Mouse (Mus musculus): ENCODE measurements at regions not wholly inside any gene's neighbourhood (a gene's known extent, or its start where the extent isn't known, plus 50 kb on each side); places are given as distances from the start of the nearest gene placed in this dataset.
"Not testable (repeated sequence)": the region's sequence is repeated elsewhere in the genome, so short reads cannot be mapped to it uniquely, and the experiment has no call there.

DNA sequence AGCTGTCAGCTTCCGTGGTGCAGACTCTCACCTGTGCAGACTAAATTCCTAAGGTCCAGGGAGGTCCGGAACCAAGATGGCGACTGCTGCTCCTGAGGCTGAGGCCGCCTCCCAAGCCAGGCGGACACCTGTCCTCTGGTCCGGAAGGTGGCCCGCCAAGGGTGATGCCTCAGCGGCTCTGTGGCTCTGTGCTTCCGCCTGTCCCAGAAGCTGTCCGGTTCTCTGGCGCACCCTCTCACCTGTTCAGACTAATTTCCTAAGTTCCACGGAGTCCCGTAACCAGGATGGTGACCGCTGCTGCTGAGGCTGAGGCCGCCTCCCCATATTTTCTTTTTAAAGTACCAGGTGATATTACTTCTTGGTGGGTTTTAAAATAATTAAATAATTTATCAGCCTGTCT, 65.4 kb upstream of the B3galnt2 start:
- ATAC-seq (ENCODE audit: insufficient number of reproducible peaks, insufficient read depth, low FRiP score, low TSS enrichment, low read depth): not testable (repeated sequence)
- 89% methylated on average over 15 of the region's 15 CpGs for WGBS

DNA sequence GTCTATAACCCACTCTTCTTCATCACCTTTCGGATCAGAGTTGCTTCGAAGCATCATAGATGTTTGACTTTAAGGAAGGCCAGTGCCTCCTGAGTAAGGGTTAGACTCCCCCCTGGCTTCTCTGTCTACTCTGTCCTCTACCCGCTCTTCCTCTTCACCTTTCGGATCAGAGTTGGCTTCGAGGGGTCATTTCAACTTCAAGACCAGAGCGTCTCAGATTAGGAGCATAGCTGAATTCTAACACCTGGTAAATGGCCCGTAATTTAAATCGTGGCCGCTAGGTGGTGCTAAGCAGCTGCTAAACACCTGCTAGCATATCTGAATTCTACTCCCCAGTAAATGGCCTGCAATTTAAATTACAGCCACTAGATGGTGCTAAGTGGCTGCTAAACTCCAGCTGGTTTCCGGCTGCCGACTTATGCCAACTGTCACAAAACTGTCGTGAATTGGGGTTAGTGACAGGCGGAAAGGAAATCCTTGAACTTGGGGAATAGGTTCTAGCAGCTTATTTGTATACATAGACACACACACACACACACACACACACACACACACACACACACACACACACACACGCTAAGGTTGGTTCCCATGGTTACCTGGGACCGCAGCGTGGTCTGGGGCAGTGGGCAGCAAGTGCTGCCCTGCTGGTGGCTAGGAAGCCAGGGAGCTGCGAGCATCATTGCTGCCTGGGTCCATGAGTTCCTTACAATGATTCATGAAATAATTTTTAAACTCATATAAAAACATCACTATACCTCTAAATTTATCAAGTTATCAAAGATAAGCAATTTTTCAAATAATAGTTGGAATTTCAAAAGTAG, 64.8 kb upstream of the B3galnt2 start:
- peak; percentile 91 for ATAC-seq (ENCODE audit: insufficient number of reproducible peaks, insufficient read depth, low FRiP score, low TSS enrichment, low read depth)
- H3K27me3 ChIP-seq: no peaks in the 10 kb centered on the region
- H3K4me1 ChIP-seq (replicated peaks): no peaks in the 10 kb centered on the region
- H3K36me3 ChIP-seq: no peaks in the 10 kb centered on the region
- H3K4me2 ChIP-seq: peak overlapping the region; percentile 54
- peak overlapping the region; percentile 47 for H3K4me3 ChIP-seq (replicated peaks)
- peaks cover 6% of the 10 kb centered on the region for H3K9me3 ChIP-seq
- 0 out of 2 replicates have a peak overlapping the region, but pooled peaks have one; percentile 50 for H3K9ac ChIP-seq (replicated peaks)
- H3K27ac ChIP-seq: no peak overlapping the region
- WGBS: 22% methylated on average over 17 of the region's 17 CpGs

More for the DNA sequence above, 65.4 kb upstream of the B3galnt2 start:
- not testable (repeated sequence) for H3K36me3 ChIP-seq; H3K4me3 ChIP-seq (replicated peaks); H3K4me1 ChIP-seq (replicated peaks); H3K27ac ChIP-seq; H3K9ac ChIP-seq (replicated peaks); H3K27me3 ChIP-seq; H3K4me2 ChIP-seq; H3K9me3 ChIP-seq

DNA sequence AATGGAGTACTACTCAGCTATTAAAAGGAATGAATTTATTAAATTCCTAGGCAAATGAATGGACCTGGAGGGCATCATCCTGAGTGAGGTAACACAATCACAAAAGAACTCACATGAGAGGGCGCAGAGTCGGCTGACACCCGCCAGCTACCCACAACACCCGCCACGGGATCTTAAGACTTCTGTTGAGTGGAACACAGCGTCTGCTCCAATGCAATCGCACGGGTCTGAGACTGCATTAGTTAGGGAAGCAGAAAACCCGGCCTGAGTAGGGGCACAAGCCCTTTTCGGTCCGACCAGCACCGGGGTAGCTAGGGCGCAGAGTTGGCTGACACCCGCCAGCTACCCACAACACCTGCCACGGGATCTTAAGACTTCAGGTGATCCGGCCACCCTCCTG, 52.1 kb upstream of the B3galnt2 start:
- H3K4me2 ChIP-seq; H3K4me3 ChIP-seq (replicated peaks); H3K27me3 ChIP-seq; H3K36me3 ChIP-seq; H3K4me1 ChIP-seq (replicated peaks); H3K9me3 ChIP-seq; H3K9ac ChIP-seq (replicated peaks); H3K27ac ChIP-seq; ATAC-seq (ENCODE audit: insufficient number of reproducible peaks, insufficient read depth, low FRiP score, low TSS enrichment, low read depth): not testable (repeated sequence)
- 91% methylated on average over 16 of the region's 16 CpGs for WGBS

All from limb, embryonic 12.5 days (tissue).